Comparison of ENCODE assay signal across 7 mouse cellular contexts in the genomic region with DNA sequence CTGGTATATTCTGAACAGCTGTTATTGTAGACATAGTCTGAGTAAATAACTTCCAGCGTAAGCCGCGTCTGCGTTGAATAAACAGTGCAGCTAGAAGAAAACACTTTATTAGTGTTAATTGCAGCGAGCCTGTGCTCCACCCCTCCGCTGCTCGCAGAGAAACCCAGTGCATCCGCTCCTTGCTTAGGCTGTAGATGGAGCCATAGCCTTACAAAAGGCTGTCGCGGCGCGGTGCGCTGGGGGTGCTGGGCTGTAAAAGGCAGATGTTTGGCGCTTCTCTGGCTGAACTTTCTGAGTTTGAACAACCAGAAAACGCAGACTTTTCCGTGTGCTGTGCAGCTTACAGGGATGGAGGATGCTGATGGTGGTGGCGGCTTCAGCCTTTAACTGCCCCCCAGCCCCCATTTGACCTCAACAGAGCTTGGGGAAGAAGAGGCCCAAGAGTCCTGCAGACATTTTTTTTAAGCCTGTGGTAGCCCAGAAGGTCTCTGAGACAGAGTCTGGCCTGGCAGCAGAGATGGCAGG. TPM values are rescaled to one million over a fixed set of nuclear protein-coding genes. Genes with fewer than 3 reads are reported as not detected.
DNase-seq lines count a peak whose midpoint lies in the region; ATAC-seq and TF ChIP-seq lines count a peak whose summit lies in the region.

No protein-coding gene starts in this region.

- no peaks in the 10 kb centered on the region for H3K36me3 ChIP-seq in hindbrain, embryonic 15.5 days
- H3K36me3 ChIP-seq in midbrain, embryonic 11.5 days (ENCODE audit: control insufficient read depth, insufficient read depth, low read length) = no peaks in the 10 kb centered on the region
- no peaks in the 10 kb centered on the region for H3K36me3 ChIP-seq in small intestine, adult 2 months (ENCODE audit: control insufficient read depth, insufficient read depth, low read length)

- no peak overlapping the region for H3K4me3 ChIP-seq in hindbrain, embryonic 15.5 days
- H3K4me3 ChIP-seq in midbrain, embryonic 11.5 days (ENCODE audit: low read depth, low read length) = no peak overlapping the region
- no peak overlapping the region for H3K4me3 ChIP-seq in small intestine, adult 2 months (ENCODE audit: low read depth, low read length)

- peak overlapping the region; percentile 18; the same call in 1 of the 2 replicates for H3K4me2 ChIP-seq in hindbrain, embryonic 15.5 days
- H3K4me2 ChIP-seq in midbrain, embryonic 11.5 days = peak overlapping the region; percentile 39

- no peaks in the 10 kb centered on the region; the same call in 1 of the 2 replicates for H3K4me1 ChIP-seq in hindbrain, embryonic 15.5 days (replicated peaks)
- peaks cover 4% of the 10 kb centered on the region for H3K4me1 ChIP-seq in midbrain, embryonic 11.5 days (ENCODE audit: control insufficient read depth, insufficient read depth, low read length)
- H3K4me1 ChIP-seq in small intestine, adult 2 months (ENCODE audit: control insufficient read depth, insufficient read depth, insufficient read length, low read length) = no peaks in the 10 kb centered on the region

- H3K27me3 ChIP-seq in hindbrain, embryonic 15.5 days = peaks cover 22% of the 10 kb centered on the region
- H3K27me3 ChIP-seq in midbrain, embryonic 11.5 days (ENCODE audit: control insufficient read depth, insufficient read depth, low read length) = peaks cover 2% of the 10 kb centered on the region; the same call in 1 of the 2 replicates
- peaks cover 7% of the 10 kb centered on the region for H3K27me3 ChIP-seq in small intestine, adult 2 months (ENCODE audit: control insufficient read depth, insufficient read depth, low read length)

- peak; percentile 89; the same call in 1 of the 2 replicates for ATAC-seq in hindbrain, embryonic 15.5 days (ENCODE audit: low FRiP score, low read depth)
- 0 out of 2 replicates have a peak, but pooled peaks have one; percentile 65 for ATAC-seq in midbrain, embryonic 11.5 days (ENCODE audit: low FRiP score)

- H3K27ac ChIP-seq in hindbrain, embryonic 15.5 days (replicated peaks) = no peak overlapping the region
- H3K27ac ChIP-seq in midbrain, embryonic 11.5 days (ENCODE audit: low read depth, low read length) = no peak overlapping the region
- no peak overlapping the region for H3K27ac ChIP-seq in small intestine, adult 2 months (ENCODE audit: insufficient read depth, low read depth, low read length)

- no peak overlapping the region for H3K9ac ChIP-seq in hindbrain, embryonic 15.5 days
- peak overlapping the region; percentile 56; the same call in 1 of the 2 replicates for H3K9ac ChIP-seq in midbrain, embryonic 11.5 days (ENCODE audit: low read length)

- intact Hi-C loops in left cerebral cortex, postnatal 25 days (cut with DNase I) = loop anchor here (10.0 kb wide), 4 partner anchors 334 to 1534 kb away; partner anchors contain the start of gene Irx5

- TF ChIP-seq POLR2A in small intestine, adult 2 months (IDR thresholded peaks at IDR 0.05; ENCODE audit: low read depth, low read length) = no peak

- TF ChIP-seq CTCF in small intestine, adult 2 months (IDR thresholded peaks at IDR 0.05; ENCODE audit: extremely low read depth, insufficient read length, insufficient replicate concordance, low read depth, low read length) = peak; percentile 59

- peak; percentile 31 for DNase-seq in R1 (ENCODE audit: low read depth, low spot score)
- peak; percentile 74 to 77 for DNase-seq in cerebellum, postnatal 10 days
- DNase-seq in frontal cortex, postnatal 36 days (ENCODE audit: low spot score in 2 of 2) = peak; percentile 59 to 61
- peak; percentile 58 to 65 for DNase-seq in left cerebral cortex, postnatal 25 days (ENCODE audit: low spot score in 2 of 2)
- DNase-seq in midbrain, embryonic 11.5 days (ENCODE audit: low spot score, missing footprints) = peak; percentile 94

- no peaks in the 10 kb centered on the region for H3K9me3 ChIP-seq in hindbrain, embryonic 15.5 days
- H3K9me3 ChIP-seq in midbrain, embryonic 11.5 days (ENCODE audit: control insufficient read depth, low read length) = no peaks in the 10 kb centered on the region

- 6% methylated on average over 17 of the region's 17 CpGs for WGBS in hindbrain, embryonic 15.5 days
- 9% methylated on average over 17 of the region's 17 CpGs for WGBS in midbrain, embryonic 11.5 days
- 3% methylated on average over 17 of the region's 17 CpGs for WGBS in small intestine, adult 2 months

RNA-seq across cellular contexts. Expression of gene Aktip, which starts 8.9 kb away (rescaled TPM):
- 124 and 129 TPM in 2 replicates for polyA plus RNA-seq in hindbrain, embryonic 15.5 days (2015; fragmentation: Nextera tagmentation; extraction: Ambion mirVana)
- total RNA-seq in left cerebral cortex, postnatal 25 days (2021) = 10 to 100 TPM; 97.3 to 99.2 TPM
- 94.6 and 96.4 TPM in 2 replicates for polyA plus RNA-seq in midbrain, embryonic 11.5 days (2014; fragmentation: Nextera tagmentation; extraction: Ambion mirVana)
- 14.5 and 23.3 TPM in 2 replicates for polyA plus RNA-seq in small intestine, adult 2 months (2012; rRNA removed)

Comparison
In these comparisons a context has a peak if more than half of its experiments do, and no peak if none do; other contexts are left out.
1. DNase-seq: peak in every context shown above with its lines; median percentile 94 in midbrain, embryonic 11.5 days; 76 in cerebellum, postnatal 10 days; 62 in left cerebral cortex, postnatal 25 days; 60 in frontal cortex, postnatal 36 days; 31 in R1.